Comparison of ENCODE assay signal across 25 mouse cellular contexts in the genomic region with DNA sequence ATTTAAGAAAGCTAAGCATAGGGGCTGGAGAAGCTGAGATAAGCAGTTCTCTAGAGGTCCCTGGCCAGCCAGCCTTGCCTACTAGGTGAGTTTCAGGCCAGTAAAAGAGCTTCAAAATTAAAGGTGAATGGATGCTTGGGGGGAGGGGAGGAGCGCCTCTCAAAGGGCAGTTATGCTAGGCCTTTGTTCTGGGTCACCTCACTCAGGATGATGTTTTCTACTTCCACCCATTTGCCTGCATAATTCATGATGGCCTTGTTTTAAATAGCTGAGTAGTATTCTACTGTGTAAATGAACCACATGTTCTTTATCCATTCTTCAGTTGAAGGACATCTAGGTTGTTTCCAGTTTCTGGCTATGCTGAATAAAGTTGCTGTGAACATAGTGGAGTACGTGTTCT.
DNase-seq lines count a peak whose midpoint lies in the region; TF ChIP-seq lines count a peak whose summit lies in the region.
"Had no signal": no experiment of that assay in that cellular context is flagged by ENCODE, and none has a peak within 500 bp of the region (broad histone marks: within the 10 kb centered on the region; RNA-seq: fewer than 3 reads in every experiment).

No protein-coding gene starts in this region.

- peak; percentile 11 for DNase-seq in heart, adult 11 months
- DNase-seq in heart, adult 8-10 months (ENCODE audit: low spot score) = no peak
- DNase-seq in kidney, adult 2 months = peak; percentile 3
- DNase-seq in kidney, postnatal 4 days = no peak
- peak; percentile 56 for DNase-seq in R1 (ENCODE audit: low read depth, low spot score)
- DNase-seq in right cerebral cortex, postnatal 4 days = no peak
- DNase-seq in cerebellum, adult 8-10 months = no peak
- DNase-seq: adrenal gland, adult 8-10 months; adrenal gland, postnatal 14 days; adrenal gland, postnatal 36 days; B cell, adult 2 months; cerebellum, adult 11-12 months; cerebellum, adult 2 months; cerebellum, adult 9-11 months; cerebellum, postnatal 14 days; cerebellum, postnatal 36 days; embryo, embryonic 11 days had no signal

- no peaks in the 10 kb centered on the region for H3K36me3 ChIP-seq in kidney, adult 2 months (ENCODE audit: control insufficient read depth, insufficient read depth, low read length)
- no peaks in the 10 kb centered on the region for H3K36me3 ChIP-seq in ES-Bruce4 (ENCODE audit: control insufficient read depth, insufficient read depth, low read length, poor library complexity, severe bottlenecking)
- H3K36me3 ChIP-seq: embryonic facial prominence, embryonic 13.5 days; embryonic facial prominence, embryonic 15.5 days; forebrain, embryonic 10.5 days; forebrain, embryonic 12.5 days; G1E had no signal

- H3K27me3 ChIP-seq in kidney, adult 2 months (replicated peaks; ENCODE audit: control insufficient read depth, insufficient read depth, low read length) = no peaks in the 10 kb centered on the region
- H3K27me3 ChIP-seq in ES-Bruce4 (ENCODE audit: control insufficient read depth, insufficient read depth, low read length, poor library complexity, severe bottlenecking) = no peaks in the 10 kb centered on the region
- H3K27me3 ChIP-seq: embryonic facial prominence, embryonic 13.5 days; embryonic facial prominence, embryonic 15.5 days; forebrain, embryonic 12.5 days; Patski had no signal

- 0 out of 2 replicates have a peak, but pooled peaks have one; percentile 21 for TF ChIP-seq EP300 in ES-Bruce4 (IDR thresholded peaks at IDR 0.05; ENCODE audit: insufficient read depth, low read depth, low read length)

- WGBS in kidney, adult 2 months = 82% methylated on average over 2 of the region's 2 CpGs

- H3K4me3 ChIP-seq in kidney, adult 2 months (ENCODE audit: insufficient read depth, low read depth, low read length) = no peak overlapping the region
- H3K4me3 ChIP-seq in ES-Bruce4 (ENCODE audit: low read depth, low read length) = no peak overlapping the region
- H3K4me3 ChIP-seq: embryonic facial prominence, embryonic 13.5 days; embryonic facial prominence, embryonic 15.5 days; erythroblast, embryonic 14.5 days; forebrain, embryonic 10.5 days; forebrain, embryonic 12.5 days had no signal

- no peak overlapping the region for H3K9ac ChIP-seq in ES-Bruce4 (ENCODE audit: low read depth, poor library complexity, severe bottlenecking)
- H3K9ac ChIP-seq: embryonic facial prominence, embryonic 13.5 days; embryonic facial prominence, embryonic 15.5 days; forebrain, embryonic 12.5 days had no signal

- H3K27ac ChIP-seq in kidney, adult 2 months (ENCODE audit: insufficient read depth, low read depth, low read length) = no peak overlapping the region
- H3K27ac ChIP-seq in ES-Bruce4 (ENCODE audit: insufficient read depth, low read length) = no peak overlapping the region
- H3K27ac ChIP-seq: embryonic facial prominence, embryonic 13.5 days; embryonic facial prominence, embryonic 15.5 days; forebrain, embryonic 10.5 days; forebrain, embryonic 12.5 days had no signal

- no peaks in the 10 kb centered on the region for H3K9me3 ChIP-seq in ES-Bruce4 (replicated peaks; ENCODE audit: control insufficient read depth, insufficient read depth, low read length, poor library complexity, severe bottlenecking)
- H3K9me3 ChIP-seq: embryonic facial prominence, embryonic 13.5 days; embryonic facial prominence, embryonic 15.5 days; forebrain, embryonic 10.5 days; forebrain, embryonic 12.5 days; G1E had no signal

- H3K4me1 ChIP-seq in kidney, adult 2 months (ENCODE audit: control insufficient read depth, insufficient read depth, low read length) = no peaks in the 10 kb centered on the region
- no peaks in the 10 kb centered on the region for H3K4me1 ChIP-seq in ES-Bruce4 (ENCODE audit: control insufficient read depth, insufficient read depth, low read length)
- H3K4me1 ChIP-seq: forebrain, embryonic 10.5 days; forebrain, embryonic 12.5 days had no signal

- no peak for TF ChIP-seq CTCF in kidney, adult 2 months (conservative IDR thresholded peaks at IDR 0.05; ENCODE audit: insufficient read depth, insufficient read length, low read depth, low read length)
- TF ChIP-seq CTCF in ES-Bruce4 (IDR thresholded peaks at IDR 0.05; ENCODE audit: low read depth, low read length) = no peak

- TF ChIP-seq POLR2A in kidney, adult 2 months (IDR thresholded peaks at IDR 0.05; ENCODE audit: low read depth, low read length) = no peak
- no peak for TF ChIP-seq POLR2A in ES-Bruce4 (IDR thresholded peaks at IDR 0.05; ENCODE audit: insufficient read depth, low read length)

Comparison
In these comparisons a context has a peak if more than half of its experiments do, and no peak if none do; other contexts are left out.
1. DNase-seq: peak in heart, adult 11 months (single experiment), kidney, adult 2 months (single experiment) and R1 (single experiment); none in heart, adult 8-10 months (single experiment), kidney, postnatal 4 days (0 of 2), right cerebral cortex, postnatal 4 days (single experiment) and cerebellum, adult 8-10 months (single experiment).